Mouse (Mus musculus) E14TG2a.4 (cell line): Measurements from ENCODE around the gene Ttpal.
"Not testable (repeated sequence)": the region's sequence is repeated elsewhere in the genome, so short reads cannot be mapped to it uniquely, and the experiment has no call there.

Experiments used
- H3K27me3 ChIP-seq: 2 replicates; pipeline ENCODE4 v1.6.1; 2014; ENCODE audit warnings: low read length, control low read depth; ENCODE audit not compliant: insufficient read depth
- H3K36me3 ChIP-seq: 2 replicates; pipeline ENCODE4 v1.6.1; 2014; ENCODE audit warnings: low read length, control low read depth; ENCODE audit not compliant: insufficient read depth
- H3K4me1 ChIP-seq: replicated peaks from 2 replicates; pipeline ENCODE4 v1.6.1; 2014; ENCODE audit warnings: low read depth, low read length, control low read depth
- H3K4me3 ChIP-seq: replicated peaks from 2 replicates; pipeline ENCODE4 v1.5.1; 2014; ENCODE audit warnings: mild to moderate bottlenecking, low read length
- H3K9me3 ChIP-seq: 2 replicates; pipeline ENCODE4 v1.6.1; 2014; ENCODE audit warnings: low read length, control low read depth
- CTCF ChIP-seq: conservative IDR thresholded peaks from 2 replicates; pipeline ENCODE4 v1.5.1; 2014; ENCODE audit warnings: low read length
- NANOG ChIP-seq: IDR thresholded peaks from 2 replicates; pipeline ENCODE4 v1.6.1; 2014; ENCODE audit warnings: borderline replicate concordance, low read length, mixed read lengths
- POU5F1 ChIP-seq: IDR thresholded peaks from 2 replicates; pipeline ENCODE4 v1.6.1; 2014; ENCODE audit warnings: low read length, borderline replicate concordance

Ttpal gene

DNA sequence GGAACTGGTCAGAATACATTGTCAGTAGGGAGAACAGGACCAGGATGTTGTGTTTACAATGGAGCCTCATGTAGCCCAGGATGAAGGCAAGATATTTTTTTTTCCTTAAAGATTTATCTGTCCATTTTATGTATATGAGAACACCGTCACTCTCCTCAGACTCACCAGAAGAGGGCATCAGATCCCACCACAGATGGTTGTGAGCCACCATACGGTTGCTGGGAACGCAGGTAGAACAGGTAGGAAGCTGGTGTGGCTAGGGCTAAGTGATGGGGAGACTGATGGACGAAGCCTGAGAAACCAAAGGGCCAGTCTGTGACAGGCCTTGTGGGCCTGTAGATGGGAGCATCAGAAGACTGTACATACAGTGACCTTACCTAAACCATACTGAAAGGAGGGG, 11.9 kb downstream of the Ttpal start:
- Histone ChIP-seq H3K9me3 (no peaks in the 10 kb centered on the region), H3K4me3 (no peak overlapping the region), H3K4me1 (peaks cover 31% of the 10 kb centered on the region), H3K27me3 (no peaks in the 10 kb centered on the region), H3K36me3 (peaks cover 24% of the 10 kb centered on the region)
- no peak for TF ChIP-seq POU5F1
- TF ChIP-seq NANOG, result no peak
- no peak for TF ChIP-seq CTCF

DNA sequence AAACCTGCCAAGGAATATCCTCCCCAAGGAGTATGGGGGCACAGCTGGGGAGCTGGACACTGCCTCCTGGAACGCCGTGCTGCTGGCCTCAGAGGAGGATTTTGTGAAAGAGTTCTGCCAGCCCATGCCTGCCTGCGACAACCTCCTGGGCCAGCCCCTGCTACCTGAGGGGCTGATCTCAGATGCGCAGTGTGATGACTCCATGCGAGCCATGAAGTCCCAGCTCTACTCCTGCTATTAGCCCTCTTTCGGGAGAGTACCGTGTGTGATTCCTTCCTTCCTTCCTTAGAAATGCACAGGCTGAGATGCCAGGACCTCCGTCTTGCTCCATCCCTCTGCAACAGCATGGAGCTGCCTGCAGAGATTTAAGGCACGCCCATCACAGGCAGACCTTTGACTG, 13.3 kb downstream of the Ttpal start:
- Histone ChIP-seq H3K36me3 (peaks cover 37% of the 10 kb centered on the region), H3K4me3 (no peak overlapping the region), H3K27me3 (no peaks in the 10 kb centered on the region), H3K9me3 (no peaks in the 10 kb centered on the region), H3K4me1 (peaks cover 31% of the 10 kb centered on the region)
- TF ChIP-seq POU5F1, result no peak
- TF ChIP-seq NANOG, result no peak
- no peak for TF ChIP-seq CTCF

DNA sequence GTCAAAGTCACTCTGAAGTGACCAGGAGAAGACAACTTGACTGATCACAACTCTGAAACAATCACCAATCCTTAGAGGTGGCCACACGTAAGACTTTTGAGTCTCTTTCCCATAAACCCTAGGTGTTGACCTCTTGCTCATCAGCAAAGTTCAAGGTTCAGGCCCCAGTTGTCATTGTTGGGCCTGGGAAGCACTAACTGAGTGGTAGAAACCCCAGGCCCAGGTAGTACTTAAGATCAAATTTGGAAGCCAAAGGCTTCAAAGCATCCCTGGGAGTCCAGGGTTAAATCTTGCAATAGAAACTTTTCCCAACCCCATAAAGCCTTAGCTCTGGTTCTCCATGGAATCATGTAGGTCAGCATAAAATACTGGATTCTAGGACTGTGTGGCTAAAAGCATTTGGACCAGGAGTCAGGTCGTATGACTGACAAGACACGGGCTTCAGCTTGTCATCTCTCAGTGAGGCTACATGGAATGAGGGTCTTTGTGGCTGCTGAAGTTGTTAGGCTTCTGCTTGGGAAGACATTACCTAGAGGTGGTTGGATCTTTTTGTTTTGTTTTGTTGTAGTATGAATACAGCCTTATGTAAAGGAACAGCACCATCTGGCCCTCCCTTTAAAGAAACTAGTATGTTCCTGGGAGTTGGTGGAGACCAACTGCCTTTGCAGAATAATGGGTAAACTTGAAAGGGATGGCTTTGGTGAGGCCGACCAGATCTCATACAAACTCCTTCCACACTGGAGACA, 14.0 kb downstream of the Ttpal start:
- no peak overlapping the region for H3K4me3 ChIP-seq
- no peaks in the 10 kb centered on the region for H3K27me3 ChIP-seq
- H3K4me1 ChIP-seq, result peaks cover 25% of the 10 kb centered on the region
- H3K36me3 ChIP-seq, result peaks cover 43% of the 10 kb centered on the region
- TF ChIP-seq POU5F1 (no peak), NANOG (no peak), CTCF (no peak)
- no peaks in the 10 kb centered on the region for H3K9me3 ChIP-seq

DNA sequence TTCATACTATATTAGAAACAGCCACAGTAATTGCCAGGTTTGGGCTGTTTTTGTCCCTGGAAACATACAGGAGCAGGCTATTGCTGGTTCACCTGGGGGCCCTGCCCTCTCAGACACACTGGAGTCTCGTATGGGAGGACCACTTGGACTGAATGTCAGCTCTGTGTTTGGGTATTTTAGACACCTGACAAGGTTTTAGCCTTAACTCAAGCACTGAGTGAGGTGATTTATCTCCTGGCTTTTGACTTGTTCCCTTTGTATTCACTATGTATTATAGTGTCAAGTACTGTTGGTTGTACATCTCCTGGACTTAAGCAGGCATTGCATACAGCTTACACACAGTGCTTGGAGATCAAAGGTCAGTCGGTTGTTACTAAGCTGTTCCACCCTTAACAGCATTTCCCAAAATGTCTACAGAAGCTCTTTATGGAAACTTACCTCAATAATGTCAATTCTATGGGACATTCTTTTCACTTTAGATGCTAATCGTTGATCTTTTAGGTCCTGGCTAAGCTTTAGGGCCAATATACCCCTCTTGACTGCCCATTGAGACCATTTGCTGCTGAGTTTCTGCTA, 14.6 kb downstream of the Ttpal start:
- H3K9me3 ChIP-seq, result no peaks in the 10 kb centered on the region
- H3K4me3 ChIP-seq, result no peak overlapping the region
- TF ChIP-seq CTCF, result no peak
- no peak for TF ChIP-seq POU5F1
- TF ChIP-seq NANOG, result no peak

DNA sequence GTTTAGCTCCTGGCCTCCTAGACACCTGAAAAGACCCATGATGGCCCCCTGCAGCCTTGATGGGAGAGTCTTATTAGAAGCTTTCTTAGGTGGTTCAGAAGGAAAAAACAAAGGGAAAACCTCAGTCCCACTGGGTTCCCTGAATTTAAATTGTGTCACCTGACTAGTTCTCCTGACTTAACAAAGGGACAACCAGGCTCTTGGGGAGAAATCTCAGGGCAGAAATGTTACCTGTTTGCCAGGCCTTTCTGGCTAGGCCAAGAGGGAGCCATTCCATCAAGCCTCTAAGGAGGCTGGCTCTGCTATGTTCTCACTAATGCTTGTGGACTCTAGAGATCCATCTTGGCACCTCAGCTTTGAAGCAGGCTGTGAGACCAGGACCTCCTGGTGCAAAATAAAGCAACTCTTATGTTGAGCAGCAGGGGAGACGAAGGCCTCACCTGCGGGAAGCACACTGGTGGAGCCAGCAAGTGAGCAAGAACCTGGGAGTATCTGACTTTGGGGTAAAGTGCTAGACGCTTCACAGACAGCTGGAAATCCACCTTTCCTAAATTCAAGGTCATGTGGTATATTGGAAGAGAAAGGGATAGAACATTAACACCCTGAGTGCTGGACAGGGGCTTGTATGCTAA, 15.2 kb downstream of the Ttpal start:
- no peak for TF ChIP-seq CTCF
- no peak for TF ChIP-seq POU5F1
- TF ChIP-seq NANOG, result no peak

More for the DNA sequence above, 14.6 kb downstream of the Ttpal start:
- H3K4me1 ChIP-seq, result peaks cover 18% of the 10 kb centered on the region
- peaks cover 48% of the 10 kb centered on the region for H3K36me3 ChIP-seq
- H3K27me3 ChIP-seq, result no peaks in the 10 kb centered on the region

DNA sequence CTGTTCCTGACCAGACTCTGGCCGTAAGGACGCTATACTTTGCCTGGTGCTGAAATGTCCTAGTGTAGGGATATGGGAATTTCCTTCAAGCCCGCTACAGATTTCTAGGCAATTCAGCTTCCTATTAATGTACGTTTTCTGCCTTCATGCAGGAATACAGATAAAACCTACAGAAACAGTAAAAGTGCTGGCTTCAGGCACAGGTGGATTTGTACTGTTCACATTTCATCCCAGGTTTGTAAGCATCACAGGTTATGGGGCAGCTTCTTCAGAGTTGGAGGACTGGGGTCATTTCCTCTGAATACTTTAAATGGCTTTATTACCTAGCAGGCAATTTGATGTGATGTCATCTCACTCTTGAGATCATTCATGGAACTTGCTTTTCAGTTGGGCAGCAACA, 15.8 kb downstream of the Ttpal start:
- H3K9me3 ChIP-seq, result no peaks in the 10 kb centered on the region
- peaks cover 52% of the 10 kb centered on the region for H3K36me3 ChIP-seq
- no peak overlapping the region for H3K4me3 ChIP-seq
- TF ChIP-seq NANOG, result no peak
- no peak for TF ChIP-seq CTCF
- TF ChIP-seq POU5F1, result no peak
- H3K27me3 ChIP-seq, result no peaks in the 10 kb centered on the region
- H3K4me1 ChIP-seq, result peaks cover 17% of the 10 kb centered on the region

More for the DNA sequence above, 15.2 kb downstream of the Ttpal start:
- H3K36me3 ChIP-seq, result peaks cover 49% of the 10 kb centered on the region
- peaks cover 17% of the 10 kb centered on the region for H3K4me1 ChIP-seq
- no peaks in the 10 kb centered on the region for H3K27me3 ChIP-seq
- no peaks in the 10 kb centered on the region for H3K9me3 ChIP-seq
- no peak overlapping the region for H3K4me3 ChIP-seq

DNA sequence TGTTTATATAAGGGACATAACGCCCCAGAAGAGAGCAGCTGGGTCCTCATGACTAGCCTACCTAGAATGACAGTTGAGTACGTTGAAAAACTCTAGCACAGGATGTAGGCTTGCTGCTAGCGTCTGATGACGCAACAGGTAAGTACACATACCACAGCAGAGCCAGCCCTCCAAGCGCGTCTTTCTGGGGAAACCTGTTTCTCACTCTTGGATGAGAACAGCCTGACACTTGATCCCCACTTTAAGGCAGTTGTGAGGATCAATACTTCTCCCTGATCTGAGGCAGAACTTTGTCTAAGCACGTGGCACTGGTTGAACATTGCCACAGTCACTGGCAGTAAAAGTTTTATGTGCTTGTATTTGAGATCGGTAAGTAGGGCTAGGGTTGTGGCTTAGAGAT, 18.3 kb downstream of the Ttpal start:
- no peak overlapping the region for H3K4me3 ChIP-seq
- TF ChIP-seq CTCF (no peak), NANOG (no peak), POU5F1 (no peak)

DNA sequence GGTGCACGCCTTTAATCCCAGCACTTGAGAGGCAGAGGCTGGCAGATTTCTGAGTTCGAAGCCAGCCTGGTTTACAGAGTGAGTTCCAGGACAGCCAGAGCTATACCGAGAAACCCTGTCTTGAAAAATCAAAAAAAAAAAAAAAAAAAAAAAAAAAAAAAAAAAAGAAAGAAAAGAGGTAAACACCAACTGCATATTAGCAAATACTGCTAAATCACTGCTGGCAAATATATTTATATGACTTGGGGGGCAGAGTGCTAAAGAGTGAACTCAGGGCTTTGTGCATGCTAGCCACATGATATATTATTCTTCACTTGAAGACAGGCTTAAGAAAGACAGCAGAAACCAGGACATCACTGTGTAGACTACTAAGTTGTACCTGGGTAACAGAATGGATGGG, 19.3 kb downstream of the Ttpal start:
- not testable (repeated sequence) for H3K27me3 ChIP-seq, H3K9me3 ChIP-seq, H3K4me1 ChIP-seq, H3K4me3 ChIP-seq
- H3K36me3 ChIP-seq, result peaks cover 64% of the 10 kb centered on the region

More for the DNA sequence above, 18.3 kb downstream of the Ttpal start:
- Histone ChIP-seq H3K9me3 (no peaks in the 10 kb centered on the region), H3K36me3 (peaks cover 64% of the 10 kb centered on the region), H3K27me3 (no peaks in the 10 kb centered on the region), H3K4me1 (peaks cover 15% of the 10 kb centered on the region)

DNA sequence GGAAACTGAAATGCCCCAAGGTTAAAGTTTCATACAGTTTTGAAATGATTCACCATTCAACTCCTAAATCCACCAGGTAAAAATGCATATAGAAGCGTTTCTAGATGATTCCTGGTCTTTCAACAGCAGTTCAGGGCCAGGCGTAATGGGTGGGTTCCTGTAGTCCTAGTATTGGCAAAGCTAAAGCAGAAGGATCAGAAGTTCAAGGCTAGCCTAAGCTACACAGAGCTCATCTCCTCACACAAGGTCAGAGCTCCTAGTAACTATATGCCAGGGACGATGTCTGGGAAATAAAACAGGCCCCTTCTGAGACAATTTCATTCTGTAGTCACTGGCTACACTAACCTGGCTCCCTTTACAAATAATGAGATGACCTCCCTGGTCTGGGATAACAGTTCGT, 29.1 kb downstream of the Ttpal start:
- H3K4me1 ChIP-seq, result no peaks in the 10 kb centered on the region
- TF ChIP-seq NANOG, result no peak
- no peak for TF ChIP-seq CTCF
- no peak for TF ChIP-seq POU5F1
- H3K36me3 ChIP-seq, result peaks cover 76% of the 10 kb centered on the region
- no peak overlapping the region for H3K4me3 ChIP-seq
- no peaks in the 10 kb centered on the region for H3K9me3 ChIP-seq
- H3K27me3 ChIP-seq, result no peaks in the 10 kb centered on the region
